ENCODE assay signal across 12 mouse cellular contexts in the genomic region with DNA sequence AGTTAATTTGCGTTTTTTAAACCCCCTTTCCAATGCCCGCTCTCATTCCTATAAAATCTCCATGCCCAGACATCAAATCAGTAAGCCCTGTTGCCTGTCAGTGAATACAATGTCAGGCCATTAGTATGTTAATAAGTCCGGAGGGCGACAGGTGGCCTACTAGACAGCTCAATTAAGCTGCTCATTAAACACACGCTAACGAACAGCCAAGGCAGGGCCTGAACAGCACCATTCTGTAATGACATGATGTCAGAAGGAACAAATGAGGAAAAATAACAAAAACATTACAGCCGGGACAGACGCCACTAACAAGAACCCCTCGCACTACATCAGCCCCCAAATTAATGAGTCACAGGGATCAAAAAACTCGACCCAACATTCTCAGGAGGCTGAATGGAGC. TPM values are rescaled to one million over a fixed set of nuclear protein-coding genes. Genes with fewer than 3 reads are reported as not detected.
DNase-seq lines count a peak whose midpoint lies in the region; ATAC-seq and TF ChIP-seq lines count a peak whose summit lies in the region.
"Had no signal": no experiment of that assay in that cellular context is flagged by ENCODE, and none has a peak within 500 bp of the region (broad histone marks: within the 10 kb centered on the region; RNA-seq: fewer than 3 reads in every experiment).

No protein-coding gene starts in this region.

- H3K9me3 ChIP-seq in heart, embryonic 13.5 days, result peaks cover 12% of the 10 kb centered on the region
- H3K9me3 ChIP-seq in forebrain, embryonic 13.5 days (replicated peaks), result peaks cover 22% of the 10 kb centered on the region
- H3K9me3 ChIP-seq in limb, embryonic 12.5 days, result peaks cover 22% of the 10 kb centered on the region
- H3K9me3 ChIP-seq in neural tube, embryonic 15.5 days (replicated peaks), result 0 out of 2 replicates have a peak, but pooled peaks cover 12% of the 10 kb centered on the region
- H3K9me3 ChIP-seq in lung, postnatal 0 days (ENCODE audit: low read length), result no peaks in the 10 kb centered on the region

- H3K27ac ChIP-seq in heart, embryonic 13.5 days (replicated peaks), result no peak overlapping the region
- H3K27ac ChIP-seq in forebrain, embryonic 13.5 days, result peak overlapping the region; percentile 97
- H3K27ac ChIP-seq in limb, embryonic 12.5 days, result no peak overlapping the region
- H3K27ac ChIP-seq in neural tube, embryonic 15.5 days (replicated peaks), result no peak overlapping the region
- no peak overlapping the region for H3K27ac ChIP-seq in lung, postnatal 0 days (ENCODE audit: low read length)

- no peak for DNase-seq in heart, postnatal 25 days (ENCODE audit: low spot score)
- no peak for DNase-seq in adrenal gland, adult 8-10 months
- DNase-seq in lung, postnatal 0 days (ENCODE audit: low spot score), result no peak
- DNase-seq in cerebellum, adult 9-10 months, result no peak
- DNase-seq: B cell, adult 2 months; heart, adult 18-20 months; lung, postnatal 14 days had no signal

- peaks cover 53% of the 10 kb centered on the region for H3K27me3 ChIP-seq in heart, embryonic 13.5 days (replicated peaks)
- H3K27me3 ChIP-seq in forebrain, embryonic 13.5 days, result 0 out of 2 replicates have a peak, but pooled peaks cover 2% of the 10 kb centered on the region
- H3K27me3 ChIP-seq in limb, embryonic 12.5 days, result peaks cover 53% of the 10 kb centered on the region
- peaks cover 92% of the 10 kb centered on the region for H3K27me3 ChIP-seq in neural tube, embryonic 15.5 days (replicated peaks)
- 0 out of 2 replicates have a peak, but pooled peaks cover 5% of the 10 kb centered on the region for H3K27me3 ChIP-seq in lung, postnatal 0 days (replicated peaks; ENCODE audit: insufficient read depth, low read length)

- no peak for TF ChIP-seq EP300 in lung, postnatal 0 days (IDR thresholded peaks at IDR 0.05)

- TF ChIP-seq CTCF in lung, postnatal 0 days (IDR thresholded peaks at IDR 0.05), result no peak

- H3K9ac ChIP-seq in heart, embryonic 13.5 days, result no peak overlapping the region
- H3K9ac ChIP-seq in forebrain, embryonic 13.5 days, result no peak overlapping the region
- H3K9ac ChIP-seq in limb, embryonic 12.5 days (replicated peaks), result no peak overlapping the region
- no peak overlapping the region for H3K9ac ChIP-seq in neural tube, embryonic 15.5 days (replicated peaks)
- H3K9ac ChIP-seq in lung, postnatal 0 days (replicated peaks; ENCODE audit: low read depth), result no peak overlapping the region

- no peaks in the 10 kb centered on the region for H3K36me3 ChIP-seq in heart, embryonic 13.5 days
- H3K36me3 ChIP-seq in forebrain, embryonic 13.5 days (ENCODE audit: poor library complexity, severe bottlenecking), result 0 out of 2 replicates have a peak, but pooled peaks cover 7% of the 10 kb centered on the region
- no peaks in the 10 kb centered on the region for H3K36me3 ChIP-seq in limb, embryonic 12.5 days
- H3K36me3 ChIP-seq in neural tube, embryonic 15.5 days, result no peaks in the 10 kb centered on the region
- no peaks in the 10 kb centered on the region for H3K36me3 ChIP-seq in lung, postnatal 0 days (ENCODE audit: insufficient read depth, low read length)

- H3K4me1 ChIP-seq in heart, embryonic 13.5 days, result peaks cover 7% of the 10 kb centered on the region
- peaks cover 33% of the 10 kb centered on the region for H3K4me1 ChIP-seq in forebrain, embryonic 13.5 days
- H3K4me1 ChIP-seq in limb, embryonic 12.5 days (replicated peaks), result peaks cover 11% of the 10 kb centered on the region; the same call in 1 of the 2 replicates
- H3K4me1 ChIP-seq in neural tube, embryonic 15.5 days, result peaks cover 20% of the 10 kb centered on the region
- H3K4me1 ChIP-seq in lung, postnatal 0 days (ENCODE audit: insufficient read depth, low read depth, low read length), result no peaks in the 10 kb centered on the region

- 39% methylated on average over 10 of the region's 10 CpGs for WGBS in heart, embryonic 13.5 days
- WGBS in forebrain, embryonic 13.5 days, result 2% methylated on average over 10 of the region's 10 CpGs
- WGBS in limb, embryonic 12.5 days, result 8% methylated on average over 10 of the region's 10 CpGs
- WGBS in neural tube, embryonic 15.5 days, result 6% methylated on average over 10 of the region's 10 CpGs
- 38% methylated on average over 10 of the region's 10 CpGs for WGBS in lung, postnatal 0 days

- no peak for ATAC-seq in heart, embryonic 13.5 days (ENCODE audit: extremely low read depth, insufficient number of reproducible peaks, low FRiP score, low TSS enrichment)
- peak; percentile 97 for ATAC-seq in forebrain, embryonic 13.5 days
- ATAC-seq in limb, embryonic 12.5 days (ENCODE audit: insufficient number of reproducible peaks, insufficient read depth, low FRiP score, low TSS enrichment, low read depth), result peak; percentile 56; the same call in 1 of the 2 replicates
- 0 out of 2 replicates have a peak, but pooled peaks have one; percentile 35 for ATAC-seq in neural tube, embryonic 15.5 days (ENCODE audit: low FRiP score)
- ATAC-seq in lung, postnatal 0 days, result no peak
- ATAC-seq: intestine, postnatal 0 days had no signal

- intact Hi-C loops in heart, postnatal 25 days (cut with DNase I), result no loop called here

- H3K4me2 ChIP-seq in heart, embryonic 13.5 days, result no peak overlapping the region
- peak overlapping the region; percentile 50 for H3K4me2 ChIP-seq in forebrain, embryonic 13.5 days
- peak overlapping the region; percentile 36 for H3K4me2 ChIP-seq in limb, embryonic 12.5 days
- peak overlapping the region; percentile 36 for H3K4me2 ChIP-seq in neural tube, embryonic 15.5 days
- H3K4me2 ChIP-seq in lung, postnatal 0 days (replicated peaks; ENCODE audit: low read depth, low read length), result no peak overlapping the region

- H3K4me3 ChIP-seq in heart, embryonic 13.5 days, result peak overlapping the region; percentile 5; the same call in 1 of the 2 replicates
- H3K4me3 ChIP-seq in forebrain, embryonic 13.5 days, result peak overlapping the region; percentile 11; the same call in 1 of the 2 replicates
- no peak overlapping the region for H3K4me3 ChIP-seq in limb, embryonic 12.5 days (replicated peaks)
- no peak overlapping the region for H3K4me3 ChIP-seq in neural tube, embryonic 15.5 days (replicated peaks)
- H3K4me3 ChIP-seq in lung, postnatal 0 days (ENCODE audit: low read depth, low read length), result no peak overlapping the region

RNA-seq across cellular contexts. Expression of a gene that starts 45.5 kb away (rescaled TPM):
- not detected in 2 replicates for polyA plus RNA-seq in heart, embryonic 13.5 days (2015; fragmentation: Nextera tagmentation; extraction: Ambion mirVana)
- total RNA-seq in heart, postnatal 25 days (2021), result not detected
- 0.68 and 0.93 TPM in 2 replicates for polyA plus RNA-seq in forebrain, embryonic 13.5 days (2015; fragmentation: Nextera tagmentation; extraction: Ambion mirVana)
- polyA plus RNA-seq in limb, embryonic 12.5 days (2016; fragmentation: Nextera tagmentation; extraction: Ambion mirVana), result not detected in 2 replicates
- 0.18 and 0.33 TPM in 2 replicates for polyA plus RNA-seq in neural tube, embryonic 15.5 days (2015; fragmentation: Nextera tagmentation; extraction: Ambion mirVana)
- total RNA-seq in adrenal gland, adult 8-10 months (2022), result under 1 TPM in 2 of 4 experiments, not detected in 2; 0.17 to 0.32 TPM
- 0.07 and 0.26 TPM in 2 replicates for polyA plus RNA-seq in lung, postnatal 0 days (2015; fragmentation: Nextera tagmentation; extraction: Ambion mirVana)

Comparison
In these comparisons a context has a peak if more than half of its experiments do, and no peak if none do; other contexts are left out.
1. ATAC-seq: peak in forebrain, embryonic 13.5 days (single experiment), limb, embryonic 12.5 days (single experiment) and neural tube, embryonic 15.5 days (single experiment); none in heart, embryonic 13.5 days (single experiment) and lung, postnatal 0 days (single experiment).
2. H3K4me2 ChIP-seq: peak in forebrain, embryonic 13.5 days (single experiment), limb, embryonic 12.5 days (single experiment) and neural tube, embryonic 15.5 days (single experiment); none in heart, embryonic 13.5 days (single experiment) and lung, postnatal 0 days (single experiment).
3. H3K4me3 ChIP-seq: peak in heart, embryonic 13.5 days (single experiment) and forebrain, embryonic 13.5 days (single experiment); none in limb, embryonic 12.5 days (single experiment), neural tube, embryonic 15.5 days (single experiment) and lung, postnatal 0 days (single experiment).